Mouse (Mus musculus): ENCODE results near the gene Prkca.

GRCm38 (mm10) chr11:108120708-108121107, 223.0 kb downstream of the Prkca start:
- TF ChIP-seq POLR2A (IDR thresholded peaks at IDR 0.05; ENCODE audit: extremely low read depth, insufficient read depth, low read length) = no peak
- no peak for TF ChIP-seq CTCF (IDR thresholded peaks at IDR 0.05; ENCODE audit: extremely low read depth, insufficient read depth, low read length)
